Mouse (Mus musculus) kidney, adult 2 months (tissue): ENCODE measurements around the gene Cacna1d. TPM values are rescaled to one million over a fixed set of nuclear protein-coding genes. Genes with fewer than 3 reads are reported as not detected.

Experiments used
- DNase-seq: peaks from one replicate; pipeline ENCODE4 v3.0.0; 2021
- H3K27ac ChIP-seq: fragments of 200-500 bp; 2 replicates; pipeline ENCODE4 v1.5.1; 2012; ENCODE audit warnings: low read depth, low read length, control low read depth, inconsistent platforms; ENCODE audit not compliant: insufficient read depth
- H3K27me3 ChIP-seq: fragments of 200-500 bp; replicated peaks from 2 replicates; pipeline ENCODE4 v1.6.1; 2012; ENCODE audit warnings: mild to moderate bottlenecking, moderate library complexity, low read length, inconsistent platforms; ENCODE audit not compliant: control insufficient read depth, insufficient read depth
- H3K36me3 ChIP-seq: fragments of 200-500 bp; 2 replicates; pipeline ENCODE4 v1.6.1; 2012; ENCODE audit warnings: mild to moderate bottlenecking, moderate library complexity, low read length, inconsistent platforms; ENCODE audit not compliant: control insufficient read depth, insufficient read depth
- H3K4me1 ChIP-seq: fragments of 200-500 bp; 2 replicates; pipeline ENCODE4 v1.6.1; 2011; ENCODE audit warnings: low read length; ENCODE audit not compliant: control insufficient read depth, insufficient read depth
- H3K4me3 ChIP-seq: fragments of 200-500 bp; 2 replicates; pipeline ENCODE4 v1.5.1; 2011; ENCODE audit warnings: mild to moderate bottlenecking, low read depth, low read length, control low read depth; ENCODE audit not compliant: insufficient read depth
- CTCF ChIP-seq: fragments of 200-500 bp; conservative IDR thresholded peaks from 2 replicates; pipeline ENCODE4 v1.5.1; 2011; ENCODE audit warnings: low read depth, mild to moderate bottlenecking, control low read depth, low read length, moderate library complexity, mixed read lengths; ENCODE audit not compliant: insufficient read depth, insufficient read length
- POLR2A ChIP-seq: fragments of 200-500 bp; IDR thresholded peaks from one replicate; pipeline ENCODE4 v1.6.1; 2011; ENCODE audit warnings: low read depth, low read length, control low read depth
- WGBS: fragments of 180-500 bp; shearing (Covaris S2); methylation state at CpG from one replicate; pipeline ENCODE4 v1.1.7; 2018; 5-methylcytosine and 5-hydroxymethylcytosine counted together
- polyA plus RNA-seq: library from polyadenylated mRNA; depleted of rRNA; stranded (reverse); fragments of >200 nt; gene quantifications from 2 replicates; pipeline ENCODE4 v1.2.3, GENCODE M21; 2012

Gene Cacna1d
- polyA plus RNA-seq, 1 experiment: 4.0 TPM

- Histone ChIP-seq H3K36me3 (no peaks in the 10 kb centered on the region), H3K27me3 (no peaks in the 10 kb centered on the region), H3K27ac (no peak overlapping the region), H3K4me3 (no peak overlapping the region), H3K4me1 (no peaks in the 10 kb centered on the region)
- TF ChIP-seq CTCF: no peak
- no peak for TF ChIP-seq POLR2A
- WGBS: 94% methylated on average over 11 of the region's 11 CpGs
- no peak for DNase-seq
These were observed 325.2 kb downstream of the Cacna1d start for GRCm38 (mm10) chr14:30166036-30166435.

GRCm38 (mm10) chr14:30163733-30164708, 327.2 kb downstream of the Cacna1d start:
- H3K36me3 ChIP-seq: no peaks in the 10 kb centered on the region
- H3K4me3 ChIP-seq: no peak overlapping the region
- H3K27me3 ChIP-seq: no peaks in the 10 kb centered on the region
- no peaks in the 10 kb centered on the region for H3K4me1 ChIP-seq
- TF ChIP-seq CTCF: no peak
- no peak for TF ChIP-seq POLR2A
- no peak for DNase-seq
- H3K27ac ChIP-seq: no peak overlapping the region
- 81% methylated on average over 20 of the region's 20 CpGs for WGBS

DNA sequence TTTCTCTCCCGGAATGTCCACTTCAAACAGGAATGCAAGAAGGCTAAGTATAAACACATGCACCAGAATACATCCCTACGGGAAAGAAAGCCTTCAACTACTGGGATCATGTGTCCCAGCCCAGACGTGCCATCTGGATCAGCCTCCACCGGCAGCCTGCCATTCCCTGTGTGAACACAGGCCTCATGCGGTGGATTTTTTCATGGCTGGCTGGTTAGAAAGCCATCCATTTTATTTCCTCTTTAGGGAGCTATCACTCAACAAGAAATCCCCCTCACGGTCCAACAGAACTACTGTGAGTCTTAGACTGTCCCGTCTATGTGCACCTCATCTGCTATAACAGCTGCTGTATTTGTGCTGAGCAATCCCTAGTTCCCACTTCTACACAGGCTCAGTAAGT, 343.5 kb downstream of the Cacna1d start:
- Histone ChIP-seq H3K4me3 (no peak overlapping the region), H3K27ac (no peak overlapping the region), H3K27me3 (no peaks in the 10 kb centered on the region), H3K4me1 (no peaks in the 10 kb centered on the region), H3K36me3 (no peaks in the 10 kb centered on the region)
- no peak for TF ChIP-seq CTCF
- TF ChIP-seq POLR2A: no peak
- no peak for DNase-seq
- 45% methylated on average over 7 of the region's 7 CpGs for WGBS

GRCm38 (mm10) chr14:30138379-30138964, 352.8 kb downstream of the Cacna1d start:
- Histone ChIP-seq H3K27ac (no peak overlapping the region), H3K27me3 (no peaks in the 10 kb centered on the region), H3K36me3 (no peaks in the 10 kb centered on the region), H3K4me1 (no peaks in the 10 kb centered on the region), H3K4me3 (no peak overlapping the region)
- TF ChIP-seq POLR2A (no peak), CTCF (no peak)
- WGBS: 56% methylated on average over 11 of the region's 11 CpGs
- peak; percentile 12 for DNase-seq

DNA sequence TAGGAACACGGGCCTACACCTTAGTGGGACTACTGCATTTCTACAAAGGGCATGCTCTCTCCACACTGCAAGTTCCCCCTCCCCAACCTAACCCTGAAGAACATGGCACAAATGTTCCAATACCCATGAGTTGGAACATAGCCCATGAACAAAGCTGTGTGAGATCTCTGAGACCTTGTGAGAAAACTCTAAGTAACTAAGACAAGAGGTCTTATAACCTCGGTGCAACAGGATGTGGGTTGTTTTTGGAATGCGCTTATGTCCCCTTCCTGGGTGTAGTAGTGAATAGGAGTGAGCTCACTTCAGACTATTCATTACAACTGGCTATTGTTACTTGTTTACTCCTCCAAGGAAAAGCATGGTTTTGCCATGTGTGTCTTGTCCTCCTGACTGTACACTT, 353.3 kb downstream of the Cacna1d start:
- Histone ChIP-seq H3K27ac (no peak overlapping the region), H3K27me3 (no peaks in the 10 kb centered on the region), H3K4me1 (no peaks in the 10 kb centered on the region), H3K4me3 (no peak overlapping the region), H3K36me3 (no peaks in the 10 kb centered on the region)
- DNase-seq: no peak
- no peak for TF ChIP-seq CTCF
- no peak for TF ChIP-seq POLR2A
- 69% methylated on average over 3 of the region's 3 CpGs for WGBS

DNA sequence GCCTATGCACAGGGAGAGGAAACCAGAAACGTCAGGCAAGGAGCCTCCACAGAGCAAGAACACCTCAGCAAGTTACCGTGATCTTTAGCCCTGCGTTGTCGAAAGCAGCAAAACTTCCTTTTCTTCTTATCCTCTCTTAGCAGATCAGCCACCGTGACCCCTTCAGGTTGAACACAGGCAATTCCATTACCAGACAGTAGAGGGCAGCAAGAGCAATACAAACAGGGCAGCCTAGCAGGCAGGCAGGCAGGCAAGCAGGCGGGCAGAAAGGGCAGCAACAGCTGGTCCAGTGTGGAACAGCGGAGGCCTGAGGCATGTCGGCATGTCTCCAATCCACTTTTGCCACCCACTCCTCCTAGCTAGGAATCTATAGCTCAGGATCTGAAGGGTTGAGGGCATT, 354.3 kb downstream of the Cacna1d start:
- H3K27me3 ChIP-seq: no peaks in the 10 kb centered on the region
- H3K27ac ChIP-seq: no peak overlapping the region
- peak; percentile 86 for DNase-seq
- 8% methylated on average over 8 of the region's 8 CpGs for WGBS
- TF ChIP-seq POLR2A: no peak
- peak; percentile 99 for TF ChIP-seq CTCF
- H3K36me3 ChIP-seq: no peaks in the 10 kb centered on the region
- H3K4me1 ChIP-seq: no peaks in the 10 kb centered on the region
- no peak overlapping the region for H3K4me3 ChIP-seq

GRCm38 (mm10) chr14:30135351-30135750, 355.9 kb downstream of the Cacna1d start:
- H3K27me3 ChIP-seq: no peaks in the 10 kb centered on the region
- H3K4me1 ChIP-seq: no peaks in the 10 kb centered on the region
- WGBS: 78% methylated on average over 10 of the region's 10 CpGs
- no peaks in the 10 kb centered on the region for H3K36me3 ChIP-seq
- DNase-seq: no peak
- TF ChIP-seq CTCF: no peak
- TF ChIP-seq POLR2A: no peak
- H3K4me3 ChIP-seq: no peak overlapping the region
- H3K27ac ChIP-seq: no peak overlapping the region
